Mouse (Mus musculus) limb, embryonic 13.5 days (tissue): ENCODE results near the gene Sptb. TPM values are rescaled to one million over a fixed set of nuclear protein-coding genes. Genes with fewer than 3 reads are reported as not detected.
A peak's percentile ranks its signal among the peaks of the same experiment; 100 is the strongest.

Source experiments
- ATAC-seq: fragments of 200-750 bp; cut with Nextera tagmentation; 2 replicates; pipeline ENCODE4 v1.8.0; 2017; ENCODE audit warnings: low read depth, moderate number of reproducible peaks, moderate TSS enrichment; ENCODE audit not compliant: low FRiP score
- H3K27ac ChIP-seq: fragments of 300-500 bp; sonication (generic); 2 replicates; pipeline ENCODE4 v1.5.1; 2015; ENCODE audit warnings: inconsistent platforms, mild to moderate bottlenecking, moderate library complexity
- H3K27me3 ChIP-seq: fragments of 300-500 bp; sonication (generic); 2 replicates; pipeline ENCODE4 v1.6.1; 2015; ENCODE audit warnings: mild to moderate bottlenecking, inconsistent platforms
- H3K36me3 ChIP-seq: fragments of 300-500 bp; sonication (generic); 2 replicates; pipeline ENCODE4 v1.6.1; 2015; ENCODE audit warnings: inconsistent platforms, mild to moderate bottlenecking, moderate library complexity
- H3K4me1 ChIP-seq: fragments of 300-500 bp; sonication (generic); 2 replicates; pipeline ENCODE4 v1.6.1; 2015; ENCODE audit warnings: inconsistent platforms
- H3K4me2 ChIP-seq: fragments of 300-500 bp; sonication (generic); replicated peaks from 2 replicates; pipeline ENCODE4 v1.6.1; 2015; ENCODE audit warnings: inconsistent platforms, mild to moderate bottlenecking, moderate library complexity
- H3K4me3 ChIP-seq: fragments of 300-500 bp; sonication (generic); 2 replicates; pipeline ENCODE4 v1.5.1; 2015; ENCODE audit warnings: moderate library complexity, mild to moderate bottlenecking, inconsistent platforms
- H3K9ac ChIP-seq: fragments of 300-500 bp; sonication (generic); 2 replicates; pipeline ENCODE4 v1.6.1; 2015; ENCODE audit warnings: mild to moderate bottlenecking, inconsistent platforms
- H3K9me3 ChIP-seq: fragments of 300-500 bp; sonication (generic); 2 replicates; pipeline ENCODE4 v1.6.1; 2016; ENCODE audit warnings: inconsistent platforms
- WGBS: fragments of 180-500 bp; shearing (Covaris S2); methylation state at CpG from one replicate; pipeline ENCODE4 v1.1.7; 2015; 5-methylcytosine and 5-hydroxymethylcytosine counted together
- polyA plus RNA-seq: library from polyadenylated mRNA; unstranded; fragments of >200 nt; fragmentation: Nextera tagmentation; extraction: Ambion mirVana; gene quantifications from 2 replicates; pipeline ENCODE4 v1.2.1, GENCODE M21; 2015

The Sptb gene
- polyA plus RNA-seq, 1 experiment from 2014 or later, result 0.61 TPM

GRCm38 (mm10) chr12:76562196-76562595 lies 148.2 kb downstream of the Sptb start:
- Histone ChIP-seq H3K4me1 (peaks cover 9% of the 10 kb centered on the region), H3K4me3 (no peak overlapping the region), H3K27ac (no peak overlapping the region), H3K9me3 (0 out of 2 replicates have a peak, but pooled peaks cover under 1% of the 10 kb centered on the region), H3K36me3 (peaks cover 64% of the 10 kb centered on the region), H3K4me2 (no peak overlapping the region), H3K27me3 (no peaks in the 10 kb centered on the region), H3K9ac (no peak overlapping the region)
- no peak for ATAC-seq
- WGBS, result 88% methylated on average over 4 of the region's 4 CpGs

GRCm38 (mm10) chr12:76558206-76558605 lies 152.1 kb downstream of the Sptb start:
- Histone ChIP-seq H3K9me3 (no peaks in the 10 kb centered on the region), H3K27me3 (no peaks in the 10 kb centered on the region), H3K4me3 (no peak overlapping the region), H3K27ac (no peak overlapping the region), H3K4me1 (peaks cover 31% of the 10 kb centered on the region), H3K4me2 (no peak overlapping the region), H3K9ac (no peak overlapping the region), H3K36me3 (peaks cover 29% of the 10 kb centered on the region)
- 66% methylated on average over 5 of the region's 5 CpGs for WGBS
- no peak for ATAC-seq

- H3K4me2 ChIP-seq, result no peak overlapping the region
- H3K4me3 ChIP-seq, result no peak overlapping the region
- H3K27ac ChIP-seq, result no peak overlapping the region
- ATAC-seq, result no peak
- 9% methylated on average over 6 of the region's 6 CpGs for WGBS
- peaks cover 17% of the 10 kb centered on the region for H3K36me3 ChIP-seq
- peaks cover 38% of the 10 kb centered on the region for H3K4me1 ChIP-seq
- no peaks in the 10 kb centered on the region for H3K9me3 ChIP-seq
- no peak overlapping the region for H3K9ac ChIP-seq
- no peaks in the 10 kb centered on the region for H3K27me3 ChIP-seq
Observed at GRCm38 (mm10) chr12:76556745-76557389, 153.5 kb downstream of the Sptb start.

- H3K4me1 ChIP-seq, result peaks cover 39% of the 10 kb centered on the region
- peaks cover 13% of the 10 kb centered on the region for H3K36me3 ChIP-seq
- 80% methylated on average over 7 of the region's 7 CpGs for WGBS
- H3K9ac ChIP-seq, result no peak overlapping the region
- no peak overlapping the region for H3K27ac ChIP-seq
- H3K4me3 ChIP-seq, result no peak overlapping the region
- H3K27me3 ChIP-seq, result no peaks in the 10 kb centered on the region
- H3K4me2 ChIP-seq, result no peak overlapping the region
- H3K9me3 ChIP-seq, result no peaks in the 10 kb centered on the region
- ATAC-seq, result no peak
Observed at GRCm38 (mm10) chr12:76556187-76556586, 154.2 kb downstream of the Sptb start.

DNA sequence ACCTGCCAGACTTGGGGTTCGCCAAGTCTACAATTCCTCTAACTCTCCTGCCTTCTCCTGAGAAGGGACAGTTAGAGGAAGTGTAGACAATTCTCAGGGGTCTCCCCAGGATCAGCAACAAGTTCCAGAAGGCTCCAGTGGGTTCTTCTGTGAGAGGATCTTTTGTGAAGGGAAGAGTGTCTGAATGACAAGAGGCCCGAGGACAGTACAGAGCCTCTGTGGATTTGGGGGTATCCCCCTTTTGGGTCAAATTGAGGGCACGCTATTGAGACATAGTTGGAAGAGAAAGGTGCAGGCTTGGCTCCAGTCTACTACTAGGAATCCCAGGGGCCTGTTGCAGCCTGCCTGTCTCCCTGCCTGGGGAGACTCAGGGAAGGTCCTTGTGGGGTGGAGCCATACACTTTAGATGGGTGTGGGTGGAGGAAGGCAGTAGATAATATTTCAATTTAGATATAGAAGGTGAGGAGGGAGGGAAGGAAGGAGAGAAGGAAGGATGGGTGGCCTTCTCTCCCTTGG lies 155.4 kb downstream of the Sptb start:
- 87% methylated on average over 3 of the region's 3 CpGs for WGBS
- Histone ChIP-seq H3K4me1 (peaks cover 39% of the 10 kb centered on the region), H3K9ac (no peak overlapping the region), H3K4me3 (no peak overlapping the region), H3K4me2 (no peak overlapping the region), H3K27me3 (no peaks in the 10 kb centered on the region), H3K27ac (no peak overlapping the region), H3K36me3 (peaks cover under 1% of the 10 kb centered on the region), H3K9me3 (no peaks in the 10 kb centered on the region)
- ATAC-seq, result no peak

GRCm38 (mm10) chr12:76554392-76554791 lies 156.0 kb downstream of the Sptb start:
- no peak overlapping the region for H3K4me3 ChIP-seq
- H3K9me3 ChIP-seq, result no peaks in the 10 kb centered on the region
- no peak overlapping the region for H3K4me2 ChIP-seq
- no peak overlapping the region for H3K9ac ChIP-seq
- ATAC-seq, result no peak
- H3K4me1 ChIP-seq, result peaks cover 42% of the 10 kb centered on the region
- WGBS, result 78% methylated on average over 3 of the region's 3 CpGs
- no peaks in the 10 kb centered on the region for H3K27me3 ChIP-seq
- no peak overlapping the region for H3K27ac ChIP-seq
- no peaks in the 10 kb centered on the region for H3K36me3 ChIP-seq

DNA sequence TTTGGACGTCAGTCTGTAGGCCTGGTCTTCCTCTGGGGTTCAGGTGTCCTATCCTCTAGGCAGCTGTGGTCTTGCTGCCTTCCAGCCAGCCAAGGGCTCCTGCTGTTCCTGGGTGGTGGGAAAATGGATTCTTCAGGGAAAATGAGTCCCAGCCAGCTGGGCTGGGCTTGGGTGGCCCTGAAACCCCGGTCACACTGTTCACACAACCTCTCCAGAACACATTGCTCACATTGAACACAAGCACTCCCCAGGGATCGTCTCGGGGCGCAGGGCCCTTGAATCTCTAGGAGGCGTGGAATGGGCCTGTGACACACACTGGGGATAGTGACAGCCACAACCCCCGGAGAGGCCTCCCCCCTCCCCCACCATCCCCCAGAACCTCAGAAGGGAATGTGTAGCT lies 156.4 kb downstream of the Sptb start:
- ATAC-seq, result no peak
- no peaks in the 10 kb centered on the region for H3K27me3 ChIP-seq
- H3K9me3 ChIP-seq, result no peaks in the 10 kb centered on the region
- no peak overlapping the region for H3K27ac ChIP-seq
- no peak overlapping the region for H3K4me2 ChIP-seq
- H3K4me3 ChIP-seq, result no peak overlapping the region
- peaks cover 43% of the 10 kb centered on the region for H3K4me1 ChIP-seq
- no peaks in the 10 kb centered on the region for H3K36me3 ChIP-seq
- 69% methylated on average over 7 of the region's 7 CpGs for whole genome bisulfite sequencing
- no peak overlapping the region for H3K9ac ChIP-seq

DNA sequence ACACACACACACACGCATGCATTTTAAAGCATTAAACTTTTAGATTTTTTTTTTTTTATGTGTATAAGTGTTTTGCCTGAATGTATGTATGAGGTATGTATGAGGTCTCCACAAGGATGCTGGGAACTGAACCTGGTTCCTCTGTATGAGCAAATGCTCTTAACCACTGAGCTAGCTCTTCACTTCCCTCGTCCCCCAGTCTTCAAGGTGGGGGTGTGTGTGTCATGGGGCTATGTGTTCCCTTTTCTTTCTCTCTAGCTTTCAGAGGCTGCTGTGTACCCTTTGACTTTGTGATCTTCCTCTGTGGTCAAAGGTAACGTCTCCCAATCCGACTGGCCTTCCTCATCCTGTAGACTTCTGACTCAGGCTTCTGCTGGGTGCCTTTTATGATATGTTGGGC lies 157.4 kb downstream of the Sptb start:
- no peak for ATAC-seq
- H3K27me3 ChIP-seq, result 0 out of 2 replicates have a peak, but pooled peaks cover 3% of the 10 kb centered on the region
- peaks cover 46% of the 10 kb centered on the region for H3K4me1 ChIP-seq
- H3K4me2 ChIP-seq, result no peak overlapping the region
- H3K9me3 ChIP-seq, result no peaks in the 10 kb centered on the region
- WGBS, result 84% methylated on average over 4 of the region's 4 CpGs
- H3K4me3 ChIP-seq, result no peak overlapping the region
- H3K27ac ChIP-seq, result no peak overlapping the region
- H3K36me3 ChIP-seq, result no peaks in the 10 kb centered on the region
- no peak overlapping the region for H3K9ac ChIP-seq

DNA sequence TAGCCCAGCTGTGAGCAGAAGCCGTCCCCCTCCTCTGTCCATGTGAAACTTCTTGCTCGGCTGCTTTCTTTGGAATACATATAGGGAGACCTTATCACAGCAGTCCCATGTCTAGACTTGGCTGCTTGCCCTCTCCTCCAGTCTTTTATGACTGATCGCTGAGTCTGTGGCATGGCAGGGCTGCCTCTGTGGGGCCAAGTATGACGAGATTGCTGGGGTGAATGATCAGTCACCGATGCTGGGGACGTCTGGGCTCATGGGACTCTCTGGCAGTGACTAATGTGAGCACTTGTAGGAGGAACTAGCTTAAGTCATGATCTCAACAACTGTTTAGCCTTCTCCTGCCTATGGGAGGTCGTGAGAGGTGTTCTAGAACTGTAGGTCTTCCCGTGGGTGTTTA lies 158.0 kb downstream of the Sptb start:
- peak; percentile 29; the same call in 1 of the 2 replicates for ATAC-seq
- Histone ChIP-seq H3K27me3 (peaks cover 3% of the 10 kb centered on the region; the same call in 1 of the 2 replicates), H3K9ac (peak overlapping the region; percentile 32; the same call in 1 of the 2 replicates), H3K4me2 (no peak overlapping the region), H3K4me3 (no peak overlapping the region), H3K27ac (no peak overlapping the region), H3K36me3 (no peaks in the 10 kb centered on the region), H3K4me1 (peaks cover 48% of the 10 kb centered on the region), H3K9me3 (no peaks in the 10 kb centered on the region)
- 53% methylated on average over 8 of the region's 8 CpGs for WGBS

DNA sequence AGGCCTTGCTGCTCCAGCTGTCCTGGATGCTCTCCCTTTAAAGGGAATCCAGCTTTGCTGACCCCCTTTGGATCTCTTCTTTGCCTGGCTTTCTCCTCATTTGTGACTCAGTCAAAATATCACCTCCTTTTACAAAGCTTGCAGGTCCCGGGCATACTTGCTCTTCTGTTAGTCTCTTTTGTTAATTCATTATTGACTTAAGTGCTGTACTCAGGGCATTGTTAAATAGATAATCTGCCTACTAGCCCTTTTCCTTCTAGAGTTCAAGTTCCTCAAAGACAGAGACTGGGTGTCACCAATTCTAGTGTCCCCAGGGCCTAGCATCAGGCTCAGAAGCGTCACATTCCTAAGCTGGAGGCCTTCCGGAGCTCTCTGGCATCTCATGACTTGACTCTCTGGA lies 161.1 kb downstream of the Sptb start:
- Histone ChIP-seq H3K27me3 (peaks cover 3% of the 10 kb centered on the region; the same call in 1 of the 2 replicates), H3K4me3 (no peak overlapping the region), H3K4me2 (no peak overlapping the region), H3K9me3 (no peaks in the 10 kb centered on the region), H3K27ac (no peak overlapping the region), H3K36me3 (no peaks in the 10 kb centered on the region), H3K4me1 (peaks cover 56% of the 10 kb centered on the region), H3K9ac (no peak overlapping the region)
- 75% methylated on average over 3 of the region's 3 CpGs for WGBS
- no peak for ATAC-seq

DNA sequence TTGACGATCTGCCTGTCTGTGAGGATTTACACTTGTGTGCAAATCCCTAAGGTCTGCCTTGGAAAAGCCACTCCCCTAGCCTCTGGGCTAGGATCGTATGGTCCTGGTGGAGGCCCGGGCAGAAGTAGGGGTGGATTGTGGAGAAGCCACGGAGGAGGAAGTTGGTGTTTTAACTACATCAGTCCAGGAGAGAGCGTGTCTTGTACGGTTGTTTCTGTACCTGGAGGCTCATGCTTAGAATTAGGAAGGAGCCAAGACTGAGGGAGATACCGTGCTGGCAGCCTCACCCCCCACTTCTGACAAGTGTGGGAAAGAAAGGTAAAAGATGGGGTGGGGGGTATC lies 162.3 kb downstream of the Sptb start:
- no peaks in the 10 kb centered on the region for H3K36me3 ChIP-seq
- H3K9me3 ChIP-seq, result no peaks in the 10 kb centered on the region
- WGBS, result 17% methylated on average over 7 of the region's 7 CpGs
- peaks cover 47% of the 10 kb centered on the region for H3K4me1 ChIP-seq
- peak overlapping the region; percentile 59 for H3K4me2 ChIP-seq
- no peak overlapping the region for H3K27ac ChIP-seq
- ATAC-seq, result no peak
- H3K27me3 ChIP-seq, result peaks cover 3% of the 10 kb centered on the region; the same call in 1 of the 2 replicates
- H3K4me3 ChIP-seq, result no peak overlapping the region
- 0 out of 2 replicates have a peak overlapping the region, but pooled peaks have one; percentile 14 for H3K9ac ChIP-seq

DNA sequence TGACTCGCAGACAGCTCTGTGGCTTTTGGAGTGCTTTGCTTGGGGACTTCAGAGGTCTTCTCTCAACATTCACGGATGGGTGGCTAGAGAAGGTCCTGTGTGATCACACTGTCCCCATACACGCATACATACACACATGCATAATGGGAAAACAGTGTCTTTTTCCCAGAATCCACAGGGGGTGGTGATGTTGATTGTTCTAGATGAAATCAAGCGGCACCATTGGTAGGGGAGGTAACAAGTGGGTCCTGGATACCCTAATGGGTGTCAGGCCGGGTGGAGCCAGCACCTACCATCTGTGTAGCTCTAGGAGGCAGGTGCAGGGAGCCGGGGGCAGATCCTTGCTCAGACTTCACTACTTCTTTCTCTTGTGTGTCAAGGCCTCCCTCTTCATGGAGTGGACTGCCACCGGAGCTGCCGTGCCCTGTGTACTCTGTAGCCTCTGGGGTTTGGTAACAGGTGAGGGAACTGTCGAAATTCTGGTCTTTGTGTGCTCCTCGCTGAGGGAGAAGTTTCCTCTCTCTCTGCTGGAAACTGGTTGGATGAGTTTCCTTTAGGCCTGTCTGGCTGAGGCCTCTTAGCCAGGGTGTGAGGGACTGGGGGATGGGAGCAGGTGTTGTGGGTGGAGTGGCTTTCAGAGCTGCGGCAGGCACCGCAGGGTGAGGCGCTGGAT lies 162.8 kb downstream of the Sptb start:
- Histone ChIP-seq H3K9me3 (no peaks in the 10 kb centered on the region), H3K9ac (0 out of 2 replicates have a peak overlapping the region, but pooled peaks have one; percentile 31), H3K4me3 (no peak overlapping the region), H3K4me1 (peaks cover 47% of the 10 kb centered on the region), H3K36me3 (no peaks in the 10 kb centered on the region), H3K27me3 (peaks cover 3% of the 10 kb centered on the region; the same call in 1 of the 2 replicates), H3K4me2 (peak overlapping the region; percentile 59), H3K27ac (peak overlapping the region; percentile 34; the same call in 1 of the 2 replicates)
- ATAC-seq, result peak; percentile 45; the same call in 1 of the 2 replicates
- 24% methylated on average over 13 of the region's 13 CpGs for WGBS
